Mouse (Mus musculus) neural tube, embryonic 15.5 days (tissue): Measurements from ENCODE around the gene Zfp772. TPM values are rescaled to one million over a fixed set of nuclear protein-coding genes. Genes with fewer than 3 reads are reported as not detected.
"Not testable (repeated sequence)": the region's sequence is repeated elsewhere in the genome, so short reads cannot be mapped to it uniquely, and the experiment has no call there.

Experiments
- ATAC-seq: fragments of 200-750 bp; cut with Nextera tagmentation; 2 replicates; pipeline ENCODE4 v1.8.0; 2017; ENCODE audit warnings: mild to moderate bottlenecking, moderate TSS enrichment, moderate library complexity; ENCODE audit not compliant: low FRiP score
- H3K27ac ChIP-seq: fragments of 300-500 bp; sonication (generic); replicated peaks from 2 replicates; pipeline ENCODE4 v1.5.1; 2015; ENCODE audit warnings: mild to moderate bottlenecking, inconsistent platforms
- H3K27me3 ChIP-seq: fragments of 300-500 bp; sonication (generic); replicated peaks from 2 replicates; pipeline ENCODE4 v1.6.1; 2015; ENCODE audit warnings: inconsistent platforms
- H3K36me3 ChIP-seq: fragments of 300-500 bp; sonication (generic); 2 replicates; pipeline ENCODE4 v1.6.1; 2015; ENCODE audit warnings: inconsistent platforms
- H3K4me1 ChIP-seq: fragments of 300-500 bp; sonication (generic); 2 replicates; pipeline ENCODE4 v1.6.1; 2015; ENCODE audit warnings: inconsistent platforms
- H3K4me2 ChIP-seq: fragments of 300-500 bp; sonication (generic); 2 replicates; pipeline ENCODE4 v1.6.1; 2015; ENCODE audit warnings: inconsistent platforms, mild to moderate bottlenecking, moderate library complexity
- H3K4me3 ChIP-seq: fragments of 300-500 bp; sonication (generic); replicated peaks from 2 replicates; pipeline ENCODE4 v1.5.1; 2015; ENCODE audit warnings: mild to moderate bottlenecking, inconsistent platforms
- H3K9ac ChIP-seq: fragments of 300-500 bp; sonication (generic); replicated peaks from 2 replicates; pipeline ENCODE4 v1.6.1; 2015; ENCODE audit warnings: mild to moderate bottlenecking, inconsistent platforms
- H3K9me3 ChIP-seq: fragments of 300-500 bp; sonication (generic); replicated peaks from 2 replicates; pipeline ENCODE4 v1.6.1; 2016; ENCODE audit warnings: inconsistent platforms
- WGBS: fragments of 180-500 bp; shearing (Covaris S2); methylation state at CpG from one replicate; pipeline ENCODE4 v1.1.7; 2015; ENCODE audit warnings: mixed read lengths; 5-methylcytosine and 5-hydroxymethylcytosine counted together
- polyA plus RNA-seq: library from polyadenylated mRNA; unstranded; fragments of >200 nt; fragmentation: Nextera tagmentation; extraction: Ambion mirVana; gene quantifications from 2 replicates; pipeline ENCODE4 v1.2.1, GENCODE M21; 2015

The Zfp772 gene
- polyA plus RNA-seq = 8.0 and 8.8 TPM in 2 replicates

DNA sequence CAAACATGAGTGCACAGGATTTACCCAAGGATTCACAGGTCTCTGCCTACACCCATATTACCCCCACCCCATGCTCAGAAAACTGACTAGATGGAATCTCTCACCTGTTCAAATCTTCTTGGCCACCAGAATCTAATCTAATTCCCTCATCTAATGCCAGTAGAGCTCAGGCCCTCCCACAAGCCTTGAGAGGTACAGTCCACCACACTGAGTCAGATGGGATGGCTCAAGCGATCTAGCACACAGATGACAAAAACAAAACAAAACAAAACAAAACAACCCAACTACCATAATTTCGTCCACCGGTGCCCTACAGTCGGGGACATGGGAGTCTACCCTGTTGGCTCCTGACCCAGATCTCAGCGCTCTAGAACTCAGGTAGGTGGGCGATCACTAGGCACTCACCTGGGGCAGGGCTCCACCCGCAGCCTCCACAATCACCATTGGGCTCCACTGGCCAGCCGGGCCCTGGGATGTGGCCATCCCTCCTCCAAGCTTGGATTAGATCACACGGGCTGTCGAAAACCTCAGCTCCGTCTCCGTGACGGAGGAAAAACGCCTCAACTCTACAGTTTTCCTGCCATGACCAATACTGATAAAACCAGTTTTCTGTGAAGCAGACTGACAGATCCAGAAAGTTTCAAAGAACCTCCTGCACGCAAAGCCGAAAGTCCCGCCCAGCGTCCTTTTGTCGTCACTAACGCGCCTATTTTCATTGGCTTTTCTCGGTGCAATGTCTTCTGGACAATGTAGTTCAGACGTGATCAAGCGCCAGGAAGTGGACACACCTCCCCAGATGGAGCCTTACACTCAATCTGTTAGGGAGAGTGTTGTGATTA, at the start of gene Zfp772:
Zfp772 (minus strand) TSS at position 686 of the 839 bp plus-strand sequence.
- peak within 1 kb of the TSS; percentile 72 for H3K4me2 ChIP-seq
- H3K4me1 ChIP-seq, H3K27ac ChIP-seq, H3K27me3 ChIP-seq, H3K9me3 ChIP-seq: not testable (repeated sequence)
- ATAC-seq = peak; percentile 69; the same call in 1 of the 2 replicates
- 1% methylated on average over 24 of the region's 24 CpGs for WGBS
- H3K36me3 ChIP-seq = peaks cover 13% of the 10 kb centered on the region
- H3K4me3 ChIP-seq = peak within 1 kb of the TSS; percentile 52
- peak within 1 kb of the TSS; percentile 47 for H3K9ac ChIP-seq

DNA sequence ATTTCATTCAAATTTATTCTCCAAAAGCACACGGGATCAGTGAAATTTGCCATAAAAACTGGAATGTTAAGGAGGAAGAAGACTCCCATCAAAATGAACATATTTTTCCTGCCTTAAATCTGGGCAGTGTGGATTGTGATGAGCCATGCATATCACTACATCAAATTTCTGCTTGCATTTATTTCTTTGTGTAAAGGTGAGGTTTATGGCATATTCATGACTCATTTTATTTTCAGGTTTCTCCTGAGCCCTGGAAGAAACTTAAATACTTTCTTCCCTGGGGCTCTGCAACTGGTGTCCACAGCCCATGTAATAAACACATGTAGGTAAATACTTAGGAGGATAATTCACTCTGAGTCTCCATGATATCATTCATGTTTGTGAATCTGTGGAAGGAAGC, 37.4 kb upstream of the Zfp772 start, which contains the start of gene Vmn2r29:
Vmn2r29 (minus strand) TSS at position 101 of the 400 bp plus-strand sequence.
- ATAC-seq, H3K9me3 ChIP-seq, H3K4me1 ChIP-seq, H3K36me3 ChIP-seq, H3K9ac ChIP-seq, H3K27me3 ChIP-seq, H3K27ac ChIP-seq, H3K4me2 ChIP-seq, H3K4me3 ChIP-seq: not testable (repeated sequence)
- WGBS = no CpG with 5 or more reads among the region's 1 CpGs

DNA sequence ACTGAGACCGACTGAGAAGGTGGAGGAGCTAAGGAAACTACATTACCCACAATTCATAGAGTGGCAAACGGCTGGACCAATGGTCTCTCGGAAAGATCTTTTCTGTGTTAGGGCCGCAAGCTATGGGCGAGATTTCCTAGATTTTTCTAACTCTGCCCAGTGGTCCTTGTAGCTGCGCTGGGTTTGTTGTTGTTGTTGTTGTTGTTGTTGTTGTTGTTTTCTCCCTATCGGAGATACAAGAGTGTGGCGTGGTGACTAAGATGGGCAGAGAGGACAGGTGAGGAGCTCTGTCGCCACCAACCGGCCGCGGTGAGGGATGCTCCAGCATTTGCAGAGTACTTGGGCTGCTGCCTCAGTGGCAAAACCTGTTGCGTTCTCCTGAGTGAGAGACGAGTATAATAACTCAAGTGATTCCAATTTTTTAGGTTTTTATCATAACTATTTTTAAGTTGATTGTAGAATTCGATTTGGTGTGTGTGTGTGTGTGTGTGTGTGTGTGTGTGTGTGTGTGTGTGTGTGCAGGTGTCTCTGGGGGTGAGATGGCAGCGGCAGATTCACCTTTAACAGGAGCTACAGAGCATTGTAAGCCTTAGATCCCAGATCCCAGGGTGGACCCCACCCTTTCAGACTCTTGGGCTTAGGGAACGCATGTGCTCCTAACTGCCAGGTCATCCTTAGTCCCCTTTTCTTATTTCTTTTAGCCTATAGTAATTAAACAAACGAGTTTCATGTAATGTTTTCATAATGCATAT, 21.4 kb downstream of the Zfp772 start:
- Histone ChIP-seq H3K9ac (peak overlapping the region; percentile 37; the same call in 1 of the 2 replicates), H3K4me2 (peak overlapping the region; percentile 54), H3K27ac (peak overlapping the region; percentile 39; the same call in 1 of the 2 replicates), H3K4me3 (peak overlapping the region; percentile 53), H3K4me1 (peaks cover 5% of the 10 kb centered on the region; the same call in 1 of the 2 replicates), H3K27me3 (no peaks in the 10 kb centered on the region), H3K9me3 (no peaks in the 10 kb centered on the region), H3K36me3 (peaks cover 6% of the 10 kb centered on the region)
- 12% methylated on average over 18 of the region's 18 CpGs for whole genome bisulfite sequencing
- ATAC-seq = peak; percentile 97

DNA sequence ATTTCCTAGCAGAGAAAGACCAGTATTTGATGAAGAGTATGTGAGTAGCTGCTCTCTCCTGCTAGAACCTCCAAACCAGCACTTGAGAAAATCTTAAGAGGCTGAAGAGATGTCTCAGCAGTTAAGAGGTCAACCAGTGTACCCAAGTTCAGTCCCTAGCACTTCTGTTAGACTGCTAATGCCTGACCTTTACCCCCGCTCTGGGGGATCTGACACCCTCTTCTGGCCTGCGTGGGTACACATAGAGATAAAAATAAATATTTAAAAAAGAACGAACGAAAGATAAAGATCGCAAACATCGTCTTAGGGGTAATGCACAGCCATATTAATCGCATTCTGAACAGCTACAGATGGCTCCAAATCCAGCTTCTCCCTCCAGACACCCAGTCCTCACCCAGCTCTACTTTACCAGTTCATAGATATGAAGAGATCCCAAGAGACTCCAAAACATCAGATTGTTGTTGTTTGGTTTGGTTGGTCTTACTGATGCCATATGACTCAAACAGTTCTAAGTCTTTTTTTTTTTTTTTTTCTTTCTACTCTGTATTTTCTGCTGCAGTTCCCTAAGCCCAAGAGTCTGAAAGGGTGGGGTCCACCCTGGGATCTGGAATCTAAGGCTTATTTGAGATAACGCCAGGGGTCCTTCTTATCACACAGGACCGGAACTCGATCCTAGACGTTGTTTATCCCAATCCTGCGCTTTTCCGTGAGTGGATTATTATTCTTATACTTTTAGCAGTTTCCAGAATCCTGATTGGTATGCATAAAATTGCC, 22.2 kb downstream of the Zfp772 start:
- Histone ChIP-seq H3K4me1 (peaks cover 5% of the 10 kb centered on the region; the same call in 1 of the 2 replicates), H3K27me3 (no peaks in the 10 kb centered on the region), H3K4me3 (peak overlapping the region; percentile 53), H3K9ac (0 out of 2 replicates have a peak overlapping the region, but pooled peaks have one; percentile 37), H3K36me3 (peaks cover 12% of the 10 kb centered on the region), H3K9me3 (no peaks in the 10 kb centered on the region), H3K4me2 (peak overlapping the region; percentile 54), H3K27ac (no peak overlapping the region)
- ATAC-seq = peak; percentile 71
- 43% methylated on average over 13 of the region's 13 CpGs for WGBS

DNA sequence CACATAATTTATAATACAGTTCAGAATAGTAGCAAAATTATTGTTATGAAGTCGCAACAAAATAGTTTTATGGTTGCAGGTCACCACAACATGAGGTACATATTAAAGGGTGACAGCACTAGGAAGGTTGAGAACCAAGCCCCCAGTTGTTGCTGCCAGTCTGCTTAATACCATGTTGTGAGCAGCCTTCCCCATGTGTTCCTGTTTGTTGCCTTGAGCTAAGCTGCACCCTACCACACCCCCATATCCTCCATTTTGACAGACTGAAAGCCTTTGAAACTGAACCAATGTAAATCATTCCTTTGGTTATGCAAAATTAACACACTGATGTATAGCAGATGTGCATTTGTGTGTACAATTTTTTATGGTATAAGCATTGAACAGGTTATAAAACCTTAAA, 23.9 kb downstream of the Zfp772 start:
- Histone ChIP-seq H3K9ac (no peak overlapping the region), H3K27me3 (no peaks in the 10 kb centered on the region)
- WGBS = 88% methylated on average over 1 of the region's 1 CpGs

DNA sequence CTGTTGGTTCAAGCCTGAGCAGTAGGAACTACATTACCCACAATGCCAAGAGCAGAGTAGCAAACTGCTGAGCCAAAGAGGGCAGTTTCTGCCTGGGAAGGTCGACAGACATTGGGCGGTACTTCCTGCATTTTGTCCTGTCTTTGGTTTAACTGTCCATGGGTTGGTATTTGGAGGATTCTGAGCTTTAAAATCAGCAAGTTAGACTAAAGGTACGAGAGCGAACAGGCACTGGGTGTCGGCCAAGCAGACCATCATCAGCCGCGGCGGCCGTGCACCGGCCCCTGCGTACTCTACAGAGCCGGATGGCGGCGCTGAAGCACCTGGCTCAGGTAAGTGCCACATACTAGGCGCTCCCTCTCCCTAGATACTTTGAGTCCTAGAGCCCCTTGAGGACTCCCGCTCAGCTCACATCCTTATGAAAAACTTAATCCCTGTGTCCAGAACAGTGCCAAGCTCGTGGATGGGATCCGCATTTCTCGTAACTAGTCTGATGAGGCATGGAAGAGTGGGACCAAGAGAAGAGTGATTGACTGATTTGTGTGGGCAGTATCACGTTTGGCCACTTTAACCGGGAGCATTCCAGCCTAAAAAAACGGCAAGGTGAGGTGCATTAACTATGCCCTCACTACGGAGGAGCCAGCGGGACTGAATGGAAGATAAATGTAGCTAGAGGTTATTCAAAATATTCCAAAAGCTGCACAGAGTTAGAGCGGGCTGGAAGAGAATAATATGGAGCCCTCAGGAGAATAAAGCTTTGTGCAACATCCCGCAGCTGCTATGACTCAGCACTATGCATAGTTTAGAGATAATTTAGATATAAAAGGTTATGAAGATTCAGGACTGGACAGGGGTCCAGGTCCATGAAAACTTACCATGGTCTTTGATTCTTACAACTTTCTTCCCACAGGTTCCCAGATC, 38.3 kb downstream of the Zfp772 start, which contains the start of gene Zfp418:
Zfp418 (plus strand) TSS at position 104 of the 921 bp plus-strand sequence.
- under 1% methylated on average over 26 of the region's 26 CpGs for WGBS
- peak; percentile 98 for ATAC-seq
- H3K36me3 ChIP-seq = peaks cover 18% of the 10 kb centered on the region

More for the DNA sequence above, 23.9 kb downstream of the Zfp772 start:
- Histone ChIP-seq H3K27ac (no peak overlapping the region), H3K4me2 (no peak overlapping the region), H3K4me3 (no peak overlapping the region), H3K9me3 (no peaks in the 10 kb centered on the region), H3K4me1 (peaks cover 5% of the 10 kb centered on the region; the same call in 1 of the 2 replicates), H3K36me3 (peaks cover 29% of the 10 kb centered on the region)
- no peak for ATAC-seq

More for the DNA sequence above, 38.3 kb downstream of the Zfp772 start, which contains the start of gene Zfp418:
- Histone ChIP-seq H3K4me2 (peak within 1 kb of the TSS; percentile 83), H3K27me3 (no peaks in the 10 kb centered on the region), H3K4me1 (peaks cover 6% of the 10 kb centered on the region), H3K9me3 (no peaks in the 10 kb centered on the region), H3K9ac (peak within 1 kb of the TSS; percentile 73), H3K4me3 (peak within 1 kb of the TSS; percentile 77), H3K27ac (peak within 1 kb of the TSS; percentile 83)

Other genes with a start within 250 kb of the Zfp772 start
- not detected in 2 replicates for gene Aurkc, start 214.7 kb downstream of the Zfp772 start, polyA plus RNA-seq
- gene Zfp954, start 88.5 kb downstream of the Zfp772 start, polyA plus RNA-seq = 18.5 and 20.2 TPM in 2 replicates
- gene Zfp773, start 73.2 kb downstream of the Zfp772 start, polyA plus RNA-seq = 12.4 and 12.8 TPM in 2 replicates
- gene Zfp418, start 38.7 kb downstream of the Zfp772 start, polyA plus RNA-seq = 2.7 and 3.0 TPM in 2 replicates
- 1.1 and 2.3 TPM in 2 replicates for gene Vmn2r29, start 37.3 kb upstream of the Zfp772 start, polyA plus RNA-seq
- 9.4 and 12.6 TPM in 2 replicates for gene Gm45844, start 68.3 kb upstream of the Zfp772 start, polyA plus RNA-seq
- gene Clcn4, start 90.9 kb upstream of the Zfp772 start, polyA plus RNA-seq = 168 and 192 TPM in 2 replicates
- not detected in 2 replicates for gene Vmn2r30, start 127.6 kb upstream of the Zfp772 start, polyA plus RNA-seq
- not detected in 2 replicates for gene Gm45783, start 164.6 kb upstream of the Zfp772 start, polyA plus RNA-seq
- 0.01 TPM in 1 of 2 replicates, not detected in the other for gene Vmn2r31, start 189.7 kb upstream of the Zfp772 start, polyA plus RNA-seq